Mouse (Mus musculus): ENCODE measurements around the gene Spred1.
A peak's percentile ranks its signal among the peaks of the same experiment; 100 is the strongest.

Spred1 gene

GRCm38 (mm10) chr2:117121212-117121983 lies at the start of gene Spred1:
Gene Spred1, plus strand, starts transcription at chr2:117121374.
- DNase-seq (ENCODE audit: low spot score), result peak; percentile 21

DNA sequence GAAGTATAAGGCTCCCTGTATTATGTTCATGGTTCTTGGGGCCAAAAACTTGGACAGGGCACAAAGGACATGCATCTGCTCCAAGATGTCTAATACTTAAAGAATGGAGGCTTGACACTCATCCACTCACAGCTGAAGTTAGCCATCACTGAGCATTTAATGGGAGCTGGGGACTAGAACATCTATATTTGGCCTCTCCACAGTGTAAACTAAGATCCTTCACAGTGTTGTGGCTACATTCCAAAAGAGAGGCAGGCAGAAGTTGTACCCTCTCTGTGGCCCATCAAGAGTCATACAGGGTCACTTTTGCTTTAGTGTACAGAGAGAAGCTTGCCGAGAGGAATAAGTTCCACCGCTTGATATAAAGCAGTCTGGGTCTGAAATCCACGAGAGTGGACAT lies 49.6 kb upstream of the Spred1 start:
- DNase-seq (ENCODE audit: low spot score), result no peak

DNA sequence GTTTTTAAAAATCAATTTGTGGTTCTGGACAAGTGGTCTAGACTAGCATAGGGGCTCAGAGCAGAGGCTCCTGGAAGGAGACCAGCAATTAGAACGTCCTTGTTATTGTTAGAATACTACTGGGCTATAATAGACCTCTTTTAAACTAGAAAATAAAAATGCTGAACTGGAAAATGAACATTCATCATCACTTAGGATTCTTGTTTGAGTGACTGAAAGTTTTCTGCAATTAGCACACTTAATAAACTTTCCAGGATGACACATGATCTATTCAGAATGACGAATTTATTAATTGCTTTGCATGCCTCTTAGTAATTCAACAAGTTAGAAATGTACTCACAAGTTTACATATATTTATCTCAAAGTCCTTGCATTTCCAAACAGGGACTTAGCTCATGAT lies 42.5 kb upstream of the Spred1 start:
- no peak for DNase-seq (ENCODE audit: low spot score)

DNA sequence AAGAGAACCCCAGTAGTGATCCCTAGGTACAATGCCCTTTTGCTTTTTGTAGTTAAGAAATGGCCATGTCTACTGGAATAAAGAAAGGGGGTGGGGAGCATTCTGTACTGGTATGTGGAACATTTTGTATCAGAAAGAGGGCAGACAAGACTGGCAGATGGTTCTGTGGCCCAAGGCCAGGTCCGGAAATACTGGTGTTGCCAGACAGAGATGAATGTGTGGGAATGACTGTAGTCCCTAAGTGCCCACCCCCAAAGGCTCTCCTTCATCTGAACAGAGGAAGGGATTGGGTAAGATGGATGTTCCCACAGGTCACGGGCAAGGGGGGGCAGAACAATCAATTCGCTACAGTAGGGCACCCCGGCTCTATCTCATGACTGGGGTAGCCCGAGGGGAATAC lies 41.6 kb upstream of the Spred1 start:
- DNase-seq (ENCODE audit: low spot score), result no peak

DNA sequence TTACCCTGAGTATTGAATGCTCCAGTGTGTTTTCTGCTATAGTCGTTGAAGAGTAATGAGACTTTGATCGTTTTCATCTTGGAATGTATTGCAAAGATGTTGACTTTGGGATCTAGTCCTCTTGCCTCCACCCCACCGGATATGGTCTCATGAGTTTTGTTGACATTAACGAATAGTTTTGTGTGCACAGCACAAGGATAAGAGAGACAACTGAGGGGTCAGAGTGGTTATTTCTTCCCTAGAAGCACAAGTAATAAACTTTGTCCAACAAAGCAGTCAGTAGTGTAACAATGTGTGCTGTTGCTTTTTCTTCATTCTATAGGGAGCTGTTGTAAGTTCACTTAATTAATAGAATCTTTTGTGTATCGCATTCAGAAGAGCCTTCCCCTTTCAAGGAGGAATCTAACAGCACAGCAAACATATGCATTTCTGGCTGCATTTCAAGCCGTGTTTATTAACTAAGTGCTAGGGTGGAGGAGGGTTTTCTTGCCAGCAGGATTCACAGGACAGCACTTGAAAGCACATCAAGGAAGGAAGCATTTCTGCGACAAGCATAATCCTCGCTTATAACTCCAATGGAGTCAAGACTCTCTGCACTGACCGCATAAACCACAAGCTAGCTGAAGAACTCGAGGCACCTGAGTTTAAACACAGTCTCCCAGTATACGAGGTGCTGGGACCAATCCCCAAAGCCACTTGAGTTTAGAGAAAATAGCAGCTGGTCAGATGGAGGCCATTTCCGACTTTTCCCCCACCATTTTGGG lies 35.0 kb upstream of the Spred1 start:
- DNase-seq (ENCODE audit: low spot score), result no peak

GRCm38 (mm10) chr2:117086766-117087457 lies 34.3 kb upstream of the Spred1 start:
- no peak for DNase-seq (ENCODE audit: low spot score)

GRCm38 (mm10) chr2:117087458-117087820 lies 33.7 kb upstream of the Spred1 start:
- DNase-seq (ENCODE audit: low spot score), result no peak

- no peak for DNase-seq (ENCODE audit: low spot score)
Measured at GRCm38 (mm10) chr2:117089482-117089881, 31.7 kb upstream of the Spred1 start.

DNA sequence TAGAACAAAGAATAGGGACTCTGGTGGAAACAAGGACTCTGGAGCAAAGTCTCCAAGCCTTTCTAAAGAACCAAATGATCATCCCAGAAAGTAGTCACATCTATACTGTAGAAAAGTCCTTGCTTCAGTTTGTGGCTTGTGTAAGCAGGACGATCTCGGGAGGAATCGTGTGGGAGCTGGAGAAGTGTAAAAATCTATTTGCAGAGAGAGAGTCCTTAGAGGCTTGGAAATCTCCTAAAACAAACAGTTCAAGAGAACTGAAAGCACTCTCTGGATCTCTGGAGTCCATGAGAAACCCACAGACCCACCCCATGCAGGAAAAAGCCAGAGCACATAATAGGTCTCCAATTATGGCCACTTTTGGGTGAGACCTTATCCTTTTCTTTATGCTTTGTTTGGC lies 31.1 kb upstream of the Spred1 start:
- no peak for DNase-seq (ENCODE audit: low spot score)

- DNase-seq (ENCODE audit: low spot score), result no peak
Measured at GRCm38 (mm10) chr2:117092946-117093401, 28.2 kb upstream of the Spred1 start.

- no peak for DNase-seq (ENCODE audit: low spot score)
Measured at GRCm38 (mm10) chr2:117095491-117095890, 25.7 kb upstream of the Spred1 start.

- DNase-seq (ENCODE audit: low spot score), result no peak
Measured at GRCm38 (mm10) chr2:117097305-117097704, 23.9 kb upstream of the Spred1 start.

- DNase-seq (ENCODE audit: low spot score), result no peak
Measured at GRCm38 (mm10) chr2:117099316-117099715, 21.9 kb upstream of the Spred1 start.

- no peak for DNase-seq (ENCODE audit: low spot score)
Measured at GRCm38 (mm10) chr2:117103461-117103860, 17.7 kb upstream of the Spred1 start.

DNA sequence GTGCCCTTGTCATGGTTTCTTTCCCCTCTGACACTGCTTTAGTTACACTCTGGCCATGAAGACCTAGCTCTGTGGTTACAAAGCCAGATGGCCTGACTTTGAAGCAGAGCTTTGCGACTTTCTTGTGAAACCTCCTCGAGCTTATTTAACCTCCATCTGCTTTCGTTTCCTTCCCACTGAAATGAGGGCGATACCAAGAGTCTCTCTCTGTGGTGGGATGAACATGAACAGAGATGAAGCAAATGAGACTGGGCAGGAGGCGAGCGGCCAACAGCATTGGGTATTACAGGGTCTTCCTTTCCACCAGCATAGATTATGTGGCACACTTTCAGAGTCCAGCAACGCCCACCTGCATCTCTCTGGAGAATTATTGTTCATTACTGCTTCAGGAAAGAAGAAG lies 15.8 kb upstream of the Spred1 start:
- DNase-seq (ENCODE audit: low spot score), result no peak

- no peak for DNase-seq (ENCODE audit: low spot score)
Measured at GRCm38 (mm10) chr2:117108059-117108458, 13.1 kb upstream of the Spred1 start.

DNA sequence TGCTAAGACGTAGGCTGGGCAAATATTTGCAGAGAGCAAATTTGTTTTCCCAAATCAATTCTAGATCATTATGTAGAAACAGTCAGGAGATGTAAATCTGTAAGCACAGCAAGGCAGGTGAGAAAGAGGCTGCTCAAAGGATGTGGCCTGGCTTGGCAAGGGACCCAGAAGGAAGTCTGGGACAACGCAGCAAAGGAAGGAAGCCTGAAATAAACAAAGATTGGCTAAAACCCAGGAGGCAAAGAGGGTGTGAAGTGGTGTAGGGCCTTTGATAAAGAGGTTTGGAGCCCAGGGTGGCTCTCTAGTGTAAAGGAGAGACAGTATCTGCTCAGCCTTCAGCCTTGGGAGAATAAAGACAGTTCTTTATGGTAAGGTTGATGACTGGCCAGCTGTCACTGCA lies 11.9 kb upstream of the Spred1 start:
- DNase-seq (ENCODE audit: low spot score), result no peak

DNA sequence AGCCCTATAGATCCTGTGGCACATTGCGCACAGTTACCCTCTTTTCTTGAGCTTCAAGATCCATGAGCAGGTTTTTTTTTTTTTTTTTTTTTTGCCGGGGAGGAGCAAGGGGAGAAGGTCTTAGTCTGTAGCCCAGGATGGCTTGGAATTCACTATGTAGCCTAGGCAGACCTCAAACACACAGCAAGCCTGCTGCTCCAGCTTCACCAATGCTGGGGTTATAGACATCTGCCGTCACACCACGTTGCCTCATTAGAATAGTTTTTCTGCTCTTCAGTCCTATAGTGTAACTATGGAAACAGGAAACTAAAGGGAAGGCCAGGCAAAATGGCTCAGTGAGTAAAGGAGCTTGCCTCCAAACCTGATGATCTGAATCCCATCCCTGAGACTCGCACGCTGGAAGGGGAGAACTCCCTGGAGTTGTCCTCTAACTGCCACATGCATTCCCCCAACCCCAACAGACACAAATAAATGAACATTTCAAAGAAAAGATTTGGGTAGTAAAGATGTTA lies 10.8 kb upstream of the Spred1 start:
- no peak for DNase-seq (ENCODE audit: low spot score)

DNA sequence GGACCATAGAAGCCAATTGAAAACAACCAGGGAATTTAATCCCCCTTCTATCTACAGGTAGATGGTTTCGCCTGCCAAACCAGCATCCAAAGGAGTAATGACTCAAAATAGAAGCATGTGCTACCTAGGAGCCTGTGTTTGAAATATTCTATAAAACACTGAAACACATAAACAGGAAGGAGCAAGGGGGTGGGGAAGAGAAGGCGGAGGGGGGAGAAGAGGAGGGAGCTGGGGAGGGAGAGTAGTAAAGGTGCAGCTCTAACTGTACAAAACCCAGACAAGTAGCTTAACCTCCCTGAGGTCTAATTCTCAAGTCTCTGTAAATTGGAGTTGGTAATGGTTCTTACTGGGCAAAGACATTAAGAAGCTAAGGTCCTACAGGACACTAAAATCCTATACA lies 7.9 kb upstream of the Spred1 start:
- no peak for DNase-seq (ENCODE audit: low spot score)

DNA sequence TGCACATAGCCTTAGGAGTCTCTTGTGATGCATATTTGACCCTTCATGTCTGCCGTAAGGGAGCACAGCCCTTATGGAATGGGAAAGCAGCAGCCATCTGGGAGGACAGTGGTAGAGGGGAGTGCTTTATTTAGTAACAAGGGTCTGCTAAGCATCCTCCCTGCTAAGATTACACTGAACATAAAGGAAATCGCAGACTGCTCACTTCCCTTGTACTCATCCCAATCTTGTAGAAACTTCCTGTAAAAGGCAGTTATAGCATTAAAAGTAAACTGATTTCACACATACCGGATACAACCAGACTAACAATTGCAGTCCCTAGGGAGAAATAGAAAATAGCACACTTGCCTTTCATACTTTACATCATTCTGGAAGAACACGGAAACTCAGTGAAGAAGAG lies 7.4 kb upstream of the Spred1 start:
- no peak for DNase-seq (ENCODE audit: low spot score)

GRCm38 (mm10) chr2:117118516-117118915 lies 2.7 kb upstream of the Spred1 start:
- DNase-seq (ENCODE audit: low spot score), result no peak

Measured in T-cell, adult 2 months (primary cell).